In genomic region chr2:13371072-13371796, GRCm38 (mm10) we compare ENCODE assay signal across 8 mouse cellular contexts.
DNase-seq lines count a peak whose midpoint lies in the region; ATAC-seq and TF ChIP-seq lines count a peak whose summit lies in the region.

No protein-coding gene starts in this region.

- no peak overlapping the region for H3K4me2 ChIP-seq in hindbrain, embryonic 15.5 days
- peak overlapping the region; percentile 98 for H3K4me2 ChIP-seq in myocyte (ENCODE audit: low read depth)

- TF ChIP-seq CTCF in kidney, adult 2 months (conservative IDR thresholded peaks at IDR 0.05; ENCODE audit: insufficient read depth, insufficient read length, low read depth, low read length): no peak
- TF ChIP-seq CTCF in brain, embryonic 14.5 days (IDR thresholded peaks at IDR 0.05; ENCODE audit: borderline replicate concordance, extremely low read depth, insufficient read depth, insufficient read length): no peak
- no peak for TF ChIP-seq CTCF in left cerebral cortex, adult 2 months (IDR thresholded peaks at IDR 0.05)

- no peak for ATAC-seq in hindbrain, embryonic 15.5 days (ENCODE audit: low FRiP score, low read depth)

- 0 out of 2 replicates have a peak, but pooled peaks cover 1% of the 10 kb centered on the region for H3K27me3 ChIP-seq in kidney, adult 2 months (replicated peaks; ENCODE audit: control insufficient read depth, insufficient read depth, low read length)
- H3K27me3 ChIP-seq in hindbrain, embryonic 15.5 days: no peaks in the 10 kb centered on the region
- no peaks in the 10 kb centered on the region for H3K27me3 ChIP-seq in myocyte (ENCODE audit: control insufficient read depth, insufficient read depth, insufficient read length)

- H3K4me3 ChIP-seq in kidney, adult 2 months (ENCODE audit: insufficient read depth, low read depth, low read length): no peak overlapping the region
- H3K4me3 ChIP-seq in hindbrain, embryonic 15.5 days: no peak overlapping the region
- peak overlapping the region; percentile 6 for H3K4me3 ChIP-seq in myocyte
- no peak overlapping the region for H3K4me3 ChIP-seq in left cerebral cortex, adult 2 months

- H3K9me3 ChIP-seq in hindbrain, embryonic 15.5 days: no peaks in the 10 kb centered on the region

- intact Hi-C loops in left cerebral cortex, adult 2 months (cut with DNase I): no loop called here

- no peak for DNase-seq in kidney, adult 2 months
- DNase-seq in kidney, adult 18-20 months: no peak
- peak; percentile 25 for DNase-seq in brain, embryonic 14.5 days (ENCODE audit: low read depth)
- no peak for DNase-seq in left cerebral cortex, adult 2 months (ENCODE audit: extremely low spot score in 1 of 2, low spot score in 2 of 2)
- no peak for DNase-seq in natural killer cell, adult 2 months (ENCODE audit: low spot score in 2 of 2)
- DNase-seq in urinary bladder, postnatal 25 days (ENCODE audit: low spot score): no peak

- H3K36me3 ChIP-seq in kidney, adult 2 months (ENCODE audit: control insufficient read depth, insufficient read depth, low read length): no peaks in the 10 kb centered on the region
- H3K36me3 ChIP-seq in hindbrain, embryonic 15.5 days: no peaks in the 10 kb centered on the region
- H3K36me3 ChIP-seq in myocyte (ENCODE audit: control insufficient read depth, insufficient read depth): no peaks in the 10 kb centered on the region

- H3K79me2 ChIP-seq in myocyte (ENCODE audit: control insufficient read depth, insufficient read depth): no peaks in the 10 kb centered on the region

- no peak overlapping the region for H3K9ac ChIP-seq in hindbrain, embryonic 15.5 days

- peak overlapping the region; percentile 27 for H3K27ac ChIP-seq in kidney, adult 2 months (ENCODE audit: insufficient read depth, low read depth, low read length)
- peak overlapping the region; percentile 68 for H3K27ac ChIP-seq in hindbrain, embryonic 15.5 days (replicated peaks)
- H3K27ac ChIP-seq in left cerebral cortex, adult 2 months: no peak overlapping the region

- 63% methylated on average over 10 of the region's 10 CpGs for WGBS in kidney, adult 2 months
- 59% methylated on average over 10 of the region's 10 CpGs for WGBS in hindbrain, embryonic 15.5 days

- no peaks in the 10 kb centered on the region for H3K4me1 ChIP-seq in kidney, adult 2 months (ENCODE audit: control insufficient read depth, insufficient read depth, low read length)
- peaks cover 16% of the 10 kb centered on the region for H3K4me1 ChIP-seq in hindbrain, embryonic 15.5 days (replicated peaks)

- no peak overlapping the region for H3ac ChIP-seq in myocyte (ENCODE audit: control insufficient read depth, insufficient read length)

- no peak for TF ChIP-seq POLR2A in kidney, adult 2 months (IDR thresholded peaks at IDR 0.05; ENCODE audit: low read depth, low read length)
- TF ChIP-seq POLR2A in brain, embryonic 14.5 days (IDR thresholded peaks at IDR 0.05; ENCODE audit: borderline replicate concordance, extremely low read depth, insufficient read depth, insufficient read length, poor library complexity, severe bottlenecking): no peak
- no peak for TF ChIP-seq POLR2A in myocyte (IDR thresholded peaks at IDR 0.05; ENCODE audit: insufficient read length, low read depth)

TF ChIP-seq in myocyte, 11 proteins besides CTCF, POLR2A, EP300 and RAD21:
- no peak for TF ChIP-seq TCF3 (IDR thresholded peaks at IDR 0.05; ENCODE audit: insufficient read length, low read depth)
- no peak for TF ChIP-seq REST (IDR thresholded peaks at IDR 0.05; ENCODE audit: insufficient read depth, insufficient read length)
- no peak for TF ChIP-seq MYOD1 (IDR thresholded peaks at IDR 0.05; ENCODE audit: control insufficient read depth in 1 of 3, insufficient read length in 2 of 3, low read depth in 2 of 3)
- TF ChIP-seq CEBPB (IDR thresholded peaks at IDR 0.05; ENCODE audit: insufficient read depth, poor library complexity, severe bottlenecking): no peak
- no peak for TF ChIP-seq E2F4 (IDR thresholded peaks at IDR 0.05; ENCODE audit: insufficient read depth)
- no peak for TF ChIP-seq MAX (IDR thresholded peaks at IDR 0.05; ENCODE audit: low read depth)
- TF ChIP-seq POLR2AphosphoS2 (IDR thresholded peaks at IDR 0.05; ENCODE audit: insufficient read length, low read depth): no peak
- TF ChIP-seq USF1 (IDR thresholded peaks at IDR 0.05; ENCODE audit: low read depth): no peak
